Mouse (Mus musculus) heart, embryonic 11.5 days (tissue): ENCODE results near the gene Olfr926. TPM values are rescaled to one million over a fixed set of nuclear protein-coding genes. Genes with fewer than 3 reads are reported as not detected.
"Not testable (repeated sequence)": the region's sequence is repeated elsewhere in the genome, so short reads cannot be mapped to it uniquely, and the experiment has no call there.

ENCODE experiments used
- ATAC-seq: fragments of 200-750 bp; cut with Nextera tagmentation; replicated peaks from 2 replicates; pipeline ENCODE4 v1.8.0; 2017; ENCODE audit warnings: moderate library complexity; ENCODE audit not compliant: insufficient number of reproducible peaks, low FRiP score, low TSS enrichment
- H3K27ac ChIP-seq: fragments of 300-500 bp; sonication (generic); 2 replicates; pipeline ENCODE4 v1.5.1; 2014; ENCODE audit warnings: mild to moderate bottlenecking, low read depth, low read length
- H3K27me3 ChIP-seq: fragments of 300-500 bp; sonication (generic); 2 replicates; pipeline ENCODE4 v1.6.1; 2014; ENCODE audit warnings: mild to moderate bottlenecking, low read length, mixed read lengths; ENCODE audit not compliant: control insufficient read depth, insufficient read depth
- H3K36me3 ChIP-seq: fragments of 300-500 bp; sonication (generic); 2 replicates; pipeline ENCODE4 v1.6.1; 2014; ENCODE audit warnings: mild to moderate bottlenecking, low read length, moderate library complexity, mixed read lengths; ENCODE audit not compliant: control insufficient read depth, insufficient read depth
- H3K4me1 ChIP-seq: fragments of 300-500 bp; sonication (generic); 2 replicates; pipeline ENCODE4 v1.6.1; 2014; ENCODE audit warnings: low read length; ENCODE audit not compliant: control insufficient read depth, insufficient read depth
- H3K4me2 ChIP-seq: fragments of 300-500 bp; sonication (generic); 2 replicates; pipeline ENCODE4 v1.6.1; 2014; ENCODE audit warnings: mild to moderate bottlenecking, moderate library complexity
- H3K4me3 ChIP-seq: fragments of 300-500 bp; sonication (generic); 2 replicates; pipeline ENCODE4 v1.5.1; 2014; ENCODE audit warnings: low read depth, low read length
- H3K9ac ChIP-seq: fragments of 300-500 bp; sonication (generic); 2 replicates; pipeline ENCODE4 v1.6.1; 2014; ENCODE audit warnings: mild to moderate bottlenecking, low read depth, low read length, moderate library complexity
- H3K9me3 ChIP-seq: fragments of 300-500 bp; sonication (generic); replicated peaks from 2 replicates; pipeline ENCODE4 v1.6.1; 2016; ENCODE audit warnings: low read length; ENCODE audit not compliant: control insufficient read depth
- WGBS: fragments of 180-500 bp; shearing (Covaris S2); extraction: QIAGEN DNeasy Blood & Tissue Kit; methylation state at CpG from one replicate; pipeline ENCODE4 v1.1.7; 2014; ENCODE audit not compliant: insufficient replicate concordance; 5-methylcytosine and 5-hydroxymethylcytosine counted together
- polyA plus RNA-seq: library from polyadenylated mRNA; unstranded; fragments of >200 nt; fragmentation: Nextera tagmentation; extraction: Ambion mirVana; gene quantifications from 2 replicates; pipeline ENCODE4 v1.2.1, GENCODE M21; 2014

Olfr926 gene
- not detected in 2 replicates for polyA plus RNA-seq

GRCm38 (mm10) chr9:38876826-38877225 lies at the start of gene Olfr926:
Gene Olfr926, plus strand, starts transcription at chr9:38877126.
- no peak within 1 kb of the TSS for H3K4me3 ChIP-seq
- no peak for ATAC-seq
- H3K27ac ChIP-seq = no peak within 1 kb of the TSS
- H3K9ac ChIP-seq = no peak within 1 kb of the TSS
- H3K4me1 ChIP-seq = no peaks in the 10 kb centered on the region
- no peaks in the 10 kb centered on the region for H3K9me3 ChIP-seq
- no peaks in the 10 kb centered on the region for H3K36me3 ChIP-seq
- no peak within 1 kb of the TSS for H3K4me2 ChIP-seq
- no peaks in the 10 kb centered on the region for H3K27me3 ChIP-seq
- WGBS = 75% methylated on average over 2 of the region's 2 CpGs

- no peak overlapping the region for H3K4me2 ChIP-seq
- H3K27ac ChIP-seq = no peak overlapping the region
- 27% methylated on average over 2 of the region's 2 CpGs for WGBS
- no peaks in the 10 kb centered on the region for H3K9me3 ChIP-seq
- no peaks in the 10 kb centered on the region for H3K27me3 ChIP-seq
- H3K9ac ChIP-seq = no peak overlapping the region
- H3K36me3 ChIP-seq = no peaks in the 10 kb centered on the region
- H3K4me1 ChIP-seq = no peaks in the 10 kb centered on the region
- no peak for ATAC-seq
- H3K4me3 ChIP-seq = no peak overlapping the region
These were observed 43.9 kb upstream of the Olfr926 start for GRCm38 (mm10) chr9:38833027-38833426.

- H3K27me3 ChIP-seq = no peaks in the 10 kb centered on the region
- no peak for ATAC-seq
- H3K9me3 ChIP-seq = no peaks in the 10 kb centered on the region
- 82% methylated on average over 1 of the region's 1 CpGs for WGBS
- no peak within 1 kb of the TSS for H3K9ac ChIP-seq
- no peaks in the 10 kb centered on the region for H3K36me3 ChIP-seq
- no peaks in the 10 kb centered on the region for H3K4me1 ChIP-seq
- no peak within 1 kb of the TSS for H3K4me2 ChIP-seq
- H3K27ac ChIP-seq = no peak within 1 kb of the TSS
- H3K4me3 ChIP-seq = no peak within 1 kb of the TSS
These were observed 32.8 kb upstream of the Olfr926 start, which contains the start of gene Olfr924 for GRCm38 (mm10) chr9:38844149-38844548. Gene Olfr924, plus strand, starts transcription at chr9:38844449.

GRCm38 (mm10) chr9:38854760-38855159 lies 22.2 kb upstream of the Olfr926 start, which contains the start of gene Olfr26:
Gene Olfr26, plus strand, starts transcription at chr9:38855060.
- no peak within 1 kb of the TSS for H3K9ac ChIP-seq
- no peak within 1 kb of the TSS for H3K4me2 ChIP-seq
- H3K4me3 ChIP-seq = no peak within 1 kb of the TSS
- ATAC-seq = no peak
- no peaks in the 10 kb centered on the region for H3K4me1 ChIP-seq
- H3K9me3 ChIP-seq = no peaks in the 10 kb centered on the region
- no peak within 1 kb of the TSS for H3K27ac ChIP-seq
- H3K36me3 ChIP-seq = no peaks in the 10 kb centered on the region
- H3K27me3 ChIP-seq = no peaks in the 10 kb centered on the region

DNA sequence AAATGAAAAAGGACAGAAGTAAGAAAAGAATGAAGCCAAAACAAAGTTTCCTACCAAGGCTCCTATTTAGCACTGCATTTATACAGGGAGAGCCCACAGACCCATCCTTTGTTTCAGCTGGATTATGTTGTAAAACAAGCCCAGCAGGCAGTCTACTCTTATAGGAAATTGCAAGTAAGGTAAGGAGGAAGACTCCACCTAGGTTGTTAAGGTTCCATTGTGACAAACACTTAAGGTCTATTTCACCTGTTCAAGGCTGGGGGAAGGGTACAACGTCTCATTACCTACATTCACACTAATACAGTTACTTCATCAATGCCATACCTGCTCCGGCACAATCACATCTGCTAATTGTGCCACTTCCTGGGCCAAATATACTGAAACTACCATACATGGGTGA lies 2.0 kb upstream of the Olfr926 start:
- not testable (repeated sequence) for H3K4me2 ChIP-seq, H3K9me3 ChIP-seq, H3K36me3 ChIP-seq, H3K9ac ChIP-seq, H3K27ac ChIP-seq, H3K4me1 ChIP-seq, H3K4me3 ChIP-seq, H3K27me3 ChIP-seq, ATAC-seq
- 52% methylated on average over 2 of the region's 2 CpGs for WGBS

Other genes with a start within 250 kb of the Olfr926 start
- gene Olfr916, start 217.3 kb upstream of the Olfr926 start, polyA plus RNA-seq = not detected in 2 replicates
- gene Olfr917, start 211.3 kb upstream of the Olfr926 start, polyA plus RNA-seq = not detected in 2 replicates
- not detected in 2 replicates for gene Olfr918, start 202.5 kb upstream of the Olfr926 start, polyA plus RNA-seq
- not detected in 2 replicates for gene Olfr919, start 173.5 kb upstream of the Olfr926 start, polyA plus RNA-seq
- 19.0 and 22.5 TPM in 2 replicates for gene Vwa5a, start 158.9 kb upstream of the Olfr926 start, polyA plus RNA-seq
- 0.03 TPM in 1 of 2 replicates, not detected in the other for gene Olfr920, start 124.8 kb upstream of the Olfr926 start, polyA plus RNA-seq
- not detected in 2 replicates for gene Olfr921, start 104.1 kb upstream of the Olfr926 start, polyA plus RNA-seq
- not detected in 2 replicates for gene Olfr922, start 62.5 kb upstream of the Olfr926 start, polyA plus RNA-seq
- gene Olfr923, start 50.6 kb upstream of the Olfr926 start, polyA plus RNA-seq = not detected in 2 replicates
- not detected in 2 replicates for gene Olfr924, start 32.7 kb upstream of the Olfr926 start, polyA plus RNA-seq
- not detected in 2 replicates for gene Olfr26, start 22.1 kb upstream of the Olfr926 start, polyA plus RNA-seq
- not detected in 2 replicates for gene Olfr930, start 52.7 kb downstream of the Olfr926 start, polyA plus RNA-seq
- gene Olfr933, start 95.2 kb downstream of the Olfr926 start, polyA plus RNA-seq = not detected in 2 replicates
- not detected in 2 replicates for gene Olfr934, start 111.2 kb downstream of the Olfr926 start, polyA plus RNA-seq
- not detected in 2 replicates for gene Olfr935, start 122.6 kb downstream of the Olfr926 start, polyA plus RNA-seq
- not detected in 2 replicates for gene Olfr146, start 146.3 kb downstream of the Olfr926 start, polyA plus RNA-seq
- not detected in 2 replicates for gene Olfr937, start 187.8 kb downstream of the Olfr926 start, polyA plus RNA-seq
- not detected in 2 replicates for gene Olfr938, start 201.8 kb downstream of the Olfr926 start, polyA plus RNA-seq